Mouse (Mus musculus) embryo, embryonic 10 days (tissue): Measurements from ENCODE around the gene 9530002B09Rik.

ENCODE experiments used
- DNase-seq: peaks from one replicate; pipeline ENCODE4 v3.0.0-alpha.2; 2015; ENCODE audit warnings: low spot score

Gene 9530002B09Rik

GRCm38 (mm10) chr4:122688975-122689374, at the start of gene 9530002B09Rik:
Gene 9530002B09Rik (plus strand): TSS chr4:122689275.
- DNase-seq: no peak
